Mouse (Mus musculus) CH12.LX (cell line): ENCODE measurements around the gene Hspa13.

ENCODE experiments used
- CHD2 ChIP-seq: IDR thresholded peaks from 2 replicates; pipeline ENCODE4 v1.6.1; 2011; ENCODE audit warnings: low read length, improper control_type of control experiment
- CTCF ChIP-seq, 2 experiments: IDR thresholded peaks in 1 of 2; conservative IDR thresholded peaks in 1 of 2; 2 replicates each; pipeline ENCODE4 v1.5.1; 2011 to 2012; ENCODE audit warnings: low read depth in 2 of 2, low read length in 2 of 2, improper control_type of control experiment in 1 of 2, inconsistent platforms in 1 of 2, mild to moderate bottlenecking in 1 of 2, moderate library complexity in 1 of 2
- EP300 ChIP-seq: IDR thresholded peaks from 2 replicates; pipeline ENCODE4 v1.6.1; 2011; ENCODE audit warnings: low read length, improper control_type of control experiment
- IRF4 ChIP-seq: IDR thresholded peaks from 2 replicates; pipeline ENCODE4 v1.6.1; 2014; ENCODE audit warnings: low read depth, mild to moderate bottlenecking, inconsistent platforms, low read length, improper control_type of control experiment
- NRF1 ChIP-seq: IDR thresholded peaks from 2 replicates; pipeline ENCODE4 v1.6.1; 2014; ENCODE audit warnings: low read depth, mild to moderate bottlenecking, inconsistent platforms, low read length, improper control_type of control experiment, moderate library complexity
- POLR2A ChIP-seq: IDR thresholded peaks from 2 replicates; pipeline ENCODE4 v1.6.1; 2011; ENCODE audit warnings: low read depth, mild to moderate bottlenecking, improper control_type of control experiment, low read length
- POLR2AphosphoS2 ChIP-seq: IDR thresholded peaks from 2 replicates; pipeline ENCODE4 v1.6.1; 2011; ENCODE audit warnings: low read depth, low read length, improper control_type of control experiment
- USF1 ChIP-seq: IDR thresholded peaks from 2 replicates; pipeline ENCODE4 v1.6.1; 2014; ENCODE audit warnings: low read depth, mild to moderate bottlenecking, inconsistent platforms, low read length, improper control_type of control experiment
- ZKSCAN1 ChIP-seq: IDR thresholded peaks from 2 replicates; pipeline ENCODE4 v1.6.1; 2012; ENCODE audit warnings: low read depth, inconsistent platforms, low read length, improper control_type of control experiment, borderline replicate concordance
- ZNF384 ChIP-seq: IDR thresholded peaks from 2 replicates; pipeline ENCODE4 v1.6.1; 2012; ENCODE audit warnings: low read depth, low read length, improper control_type of control experiment, inconsistent platforms

GRCm38 (mm10) chr16:75752876-75753275 is 14.0 kb downstream of the Hspa13 start:
- TF ChIP-seq POLR2AphosphoS2 (no peak), CTCF (conservative IDR thresholded peaks at IDR 0.05 in 1 of 2, IDR thresholded peaks at IDR 0.05 in 1 of 2; ENCODE audit: low read depth in 2 of 2, low read length in 2 of 2) (no peak), CHD2 (no peak), ZKSCAN1 (no peak), EP300 (no peak), POLR2A (no peak), USF1 (no peak), IRF4 (no peak), NRF1 (no peak), ZNF384 (no peak)
